Mouse (Mus musculus): ENCODE measurements at regions not wholly inside any gene's neighbourhood (a gene's known extent, or its start where the extent isn't known, plus 50 kb on each side); places are given as distances from the start of the nearest gene placed in this dataset.

DNA sequence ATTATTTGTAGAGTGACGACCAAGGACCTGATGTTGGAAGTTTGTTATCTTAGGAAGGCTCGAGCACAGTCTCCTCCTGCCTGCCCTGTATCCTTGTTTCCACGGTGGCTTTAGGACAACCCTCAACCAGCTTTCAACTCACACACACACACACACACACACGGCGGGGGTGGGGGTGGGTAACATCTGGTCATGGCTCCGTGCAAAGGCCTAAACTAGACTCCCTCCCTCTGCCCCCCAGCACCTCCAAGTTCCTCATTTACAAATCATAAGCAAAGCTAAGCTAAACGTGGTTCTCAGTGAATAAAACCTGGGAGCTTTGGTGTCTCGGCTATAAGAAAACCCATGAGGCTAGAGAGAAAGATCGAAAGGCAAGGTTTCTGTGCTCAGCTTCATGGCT is 281.3 kb downstream of the Gadd45g start:
- no peak for TF ChIP-seq TAL1 (IDR thresholded peaks at IDR 0.05; ENCODE audit: low read length)
- TF ChIP-seq GATA1 (IDR thresholded peaks at IDR 0.05; ENCODE audit: low read length), result no peak

Measured in erythroblast, embryonic 14.5 days (primary cell).